Mouse (Mus musculus): ENCODE data around the gene Gm42688. TPM values are rescaled to one million over a fixed set of nuclear protein-coding genes. Genes with fewer than 3 reads are reported as not detected.
A peak's percentile ranks its signal among the peaks of the same experiment; 100 is the strongest.

Gm42688 gene
- polyA plus RNA-seq, 1 experiment from 2014 or later: 2.3 TPM

GRCm38 (mm10) chr6:83136881-83137575 lies 35.6 kb downstream of the Gm42688 start:
- WGBS (ENCODE audit: insufficient replicate concordance): 4% methylated on average over 26 of the region's 26 CpGs
- Histone ChIP-seq H3K27ac (peak overlapping the region; percentile 83), H3K4me3 (peak overlapping the region; percentile 57), H3K9ac (peak overlapping the region; percentile 71), H3K4me1 (peaks cover 64% of the 10 kb centered on the region), H3K9me3 (replicated peaks) (no peaks in the 10 kb centered on the region), H3K27me3 (replicated peaks) (peaks cover 74% of the 10 kb centered on the region), H3K4me2 (peak overlapping the region; percentile 70), H3K36me3 (no peaks in the 10 kb centered on the region)
- ATAC-seq: peak; percentile 53

- Histone ChIP-seq H3K4me2 (peak overlapping the region; percentile 70), H3K27me3 (replicated peaks) (peaks cover 79% of the 10 kb centered on the region), H3K27ac (peak overlapping the region; percentile 83), H3K4me3 (peak overlapping the region; percentile 57), H3K9ac (peak overlapping the region; percentile 71), H3K4me1 (peaks cover 69% of the 10 kb centered on the region), H3K9me3 (replicated peaks) (no peaks in the 10 kb centered on the region), H3K36me3 (no peaks in the 10 kb centered on the region)
- WGBS (ENCODE audit: insufficient replicate concordance): under 1% methylated on average over 12 of the region's 12 CpGs
- peak; percentile 67 for ATAC-seq
Observed at GRCm38 (mm10) chr6:83137576-83137950, 36.1 kb downstream of the Gm42688 start.

GRCm38 (mm10) chr6:83138056-83138455 lies 36.6 kb downstream of the Gm42688 start:
- 3% methylated on average over 11 of the region's 11 CpGs for WGBS (ENCODE audit: insufficient replicate concordance)
- Histone ChIP-seq H3K4me1 (peaks cover 73% of the 10 kb centered on the region), H3K27me3 (replicated peaks) (peaks cover 84% of the 10 kb centered on the region), H3K9ac (peak overlapping the region; percentile 71), H3K4me2 (peak overlapping the region; percentile 70), H3K9me3 (replicated peaks) (no peaks in the 10 kb centered on the region), H3K4me3 (peak overlapping the region; percentile 57), H3K27ac (peak overlapping the region; percentile 83), H3K36me3 (no peaks in the 10 kb centered on the region)
- peak; percentile 27; the same call in 1 of the 2 replicates for ATAC-seq

- peaks cover 81% of the 10 kb centered on the region for H3K27me3 ChIP-seq (replicated peaks)
- H3K4me3 ChIP-seq: no peak overlapping the region
- no peak overlapping the region for H3K4me2 ChIP-seq
- no peaks in the 10 kb centered on the region for H3K36me3 ChIP-seq
- 79% methylated on average over 8 of the region's 8 CpGs for WGBS (ENCODE audit: insufficient replicate concordance)
- H3K4me1 ChIP-seq: peaks cover 59% of the 10 kb centered on the region
- H3K9me3 ChIP-seq (replicated peaks): no peaks in the 10 kb centered on the region
- ATAC-seq: no peak
- H3K27ac ChIP-seq: no peak overlapping the region
- no peak overlapping the region for H3K9ac ChIP-seq
Observed at GRCm38 (mm10) chr6:83140044-83140443, 38.6 kb downstream of the Gm42688 start.

GRCm38 (mm10) chr6:83141636-83142035 lies 40.2 kb downstream of the Gm42688 start:
- H3K36me3 ChIP-seq: no peaks in the 10 kb centered on the region; the same call in 1 of the 2 replicates
- no peak overlapping the region for H3K27ac ChIP-seq
- H3K27me3 ChIP-seq (replicated peaks): peaks cover 65% of the 10 kb centered on the region
- WGBS (ENCODE audit: insufficient replicate concordance): 38% methylated on average over 4 of the region's 4 CpGs
- no peak for ATAC-seq
- peaks cover 54% of the 10 kb centered on the region for H3K4me1 ChIP-seq
- no peak overlapping the region for H3K4me3 ChIP-seq
- peak overlapping the region; percentile 56 for H3K4me2 ChIP-seq
- no peaks in the 10 kb centered on the region for H3K9me3 ChIP-seq (replicated peaks)
- no peak overlapping the region for H3K9ac ChIP-seq

- peaks cover 59% of the 10 kb centered on the region for H3K27me3 ChIP-seq (replicated peaks)
- 0 out of 2 replicates have a peak overlapping the region, but pooled peaks have one; percentile 5 for H3K9ac ChIP-seq
- peak overlapping the region; percentile 30 for H3K4me3 ChIP-seq
- 4% methylated on average over 41 of the region's 41 CpGs for WGBS (ENCODE audit: insufficient replicate concordance)
- peaks cover 3% of the 10 kb centered on the region; the same call in 1 of the 2 replicates for H3K36me3 ChIP-seq
- no peak overlapping the region for H3K27ac ChIP-seq
- peak overlapping the region; percentile 56 for H3K4me2 ChIP-seq
- H3K4me1 ChIP-seq: peaks cover 48% of the 10 kb centered on the region
- ATAC-seq: no peak
- H3K9me3 ChIP-seq (replicated peaks): no peaks in the 10 kb centered on the region
Observed at GRCm38 (mm10) chr6:83142211-83142731, 40.9 kb downstream of the Gm42688 start.

GRCm38 (mm10) chr6:83142886-83143285 lies 41.5 kb downstream of the Gm42688 start:
- H3K27me3 ChIP-seq (replicated peaks): peaks cover 53% of the 10 kb centered on the region
- H3K9me3 ChIP-seq (replicated peaks): no peaks in the 10 kb centered on the region
- H3K9ac ChIP-seq: no peak overlapping the region
- peaks cover 42% of the 10 kb centered on the region for H3K4me1 ChIP-seq
- peak overlapping the region; percentile 56; the same call in 1 of the 2 replicates for H3K4me2 ChIP-seq
- H3K36me3 ChIP-seq: peaks cover 9% of the 10 kb centered on the region
- WGBS (ENCODE audit: insufficient replicate concordance): 56% methylated on average over 11 of the region's 11 CpGs
- no peak overlapping the region for H3K4me3 ChIP-seq
- ATAC-seq: no peak
- no peak overlapping the region for H3K27ac ChIP-seq

- H3K4me2 ChIP-seq: no peak overlapping the region
- H3K4me3 ChIP-seq: no peak overlapping the region
- 40% methylated on average over 2 of the region's 2 CpGs for WGBS (ENCODE audit: insufficient replicate concordance)
- H3K36me3 ChIP-seq: peaks cover 21% of the 10 kb centered on the region
- no peaks in the 10 kb centered on the region for H3K9me3 ChIP-seq (replicated peaks)
- peaks cover 27% of the 10 kb centered on the region for H3K4me1 ChIP-seq
- no peak overlapping the region for H3K9ac ChIP-seq
- no peak for ATAC-seq
- H3K27me3 ChIP-seq (replicated peaks): peaks cover 37% of the 10 kb centered on the region
- no peak overlapping the region for H3K27ac ChIP-seq
Observed at GRCm38 (mm10) chr6:83145209-83145608, 43.8 kb downstream of the Gm42688 start.

- Histone ChIP-seq H3K4me2 (no peak overlapping the region), H3K4me3 (no peak overlapping the region), H3K36me3 (peaks cover 27% of the 10 kb centered on the region), H3K4me1 (peaks cover 27% of the 10 kb centered on the region), H3K9me3 (replicated peaks) (no peaks in the 10 kb centered on the region), H3K9ac (no peak overlapping the region), H3K27ac (no peak overlapping the region), H3K27me3 (replicated peaks) (peaks cover 33% of the 10 kb centered on the region)
- 54% methylated on average over 9 of the region's 9 CpGs for WGBS (ENCODE audit: insufficient replicate concordance)
- ATAC-seq: no peak
Observed at GRCm38 (mm10) chr6:83145805-83146204, 44.4 kb downstream of the Gm42688 start.

- Histone ChIP-seq H3K9ac (no peak overlapping the region), H3K4me2 (no peak overlapping the region), H3K4me1 (peaks cover 30% of the 10 kb centered on the region), H3K27ac (no peak overlapping the region), H3K9me3 (replicated peaks) (no peaks in the 10 kb centered on the region), H3K27me3 (replicated peaks) (peaks cover 22% of the 10 kb centered on the region), H3K36me3 (peaks cover 27% of the 10 kb centered on the region), H3K4me3 (no peak overlapping the region)
- 56% methylated on average over 7 of the region's 7 CpGs for WGBS (ENCODE audit: insufficient replicate concordance)
- no peak for ATAC-seq
Observed at GRCm38 (mm10) chr6:83147280-83147679, 45.9 kb downstream of the Gm42688 start.

GRCm38 (mm10) chr6:83151721-83152120 lies 50.3 kb downstream of the Gm42688 start:
- peaks cover 25% of the 10 kb centered on the region for H3K4me1 ChIP-seq
- WGBS (ENCODE audit: insufficient replicate concordance): 27% methylated on average over 8 of the region's 8 CpGs

GRCm38 (mm10) chr6:83153038-83153437 lies 51.6 kb downstream of the Gm42688 start:
- no peak overlapping the region for H3K4me3 ChIP-seq
- WGBS (ENCODE audit: insufficient replicate concordance): 77% methylated on average over 12 of the region's 12 CpGs
- no peak overlapping the region for H3K4me2 ChIP-seq
- 0 out of 2 replicates have a peak, but pooled peaks have one; percentile 22 for ATAC-seq
- H3K4me1 ChIP-seq: peaks cover 25% of the 10 kb centered on the region
- H3K9me3 ChIP-seq (replicated peaks): no peaks in the 10 kb centered on the region
- peaks cover 17% of the 10 kb centered on the region for H3K36me3 ChIP-seq
- no peak overlapping the region for H3K9ac ChIP-seq
- H3K27ac ChIP-seq: no peak overlapping the region
- H3K27me3 ChIP-seq (replicated peaks): peaks cover 57% of the 10 kb centered on the region

More at GRCm38 (mm10) chr6:83151721-83152120, 50.3 kb downstream of the Gm42688 start:
- H3K9ac ChIP-seq: no peak overlapping the region
- peaks cover 27% of the 10 kb centered on the region for H3K36me3 ChIP-seq
- peaks cover 47% of the 10 kb centered on the region for H3K27me3 ChIP-seq (replicated peaks)
- H3K9me3 ChIP-seq (replicated peaks): no peaks in the 10 kb centered on the region
- ATAC-seq: no peak
- no peak overlapping the region for H3K4me2 ChIP-seq
- no peak overlapping the region for H3K27ac ChIP-seq
- H3K4me3 ChIP-seq: no peak overlapping the region

All from liver, embryonic 12.5 days (tissue).